Mouse (Mus musculus) spleen, embryonic (tissue): ENCODE results near the gene Fcgrt.
"Not testable (repeated sequence)": the region's sequence is repeated elsewhere in the genome, so short reads cannot be mapped to it uniquely, and the experiment has no call there.

Source experiments
- CTCF ChIA-PET: fragments of 350-600 bp; sonication (Branson Sonifier 250); formaldehyde crosslinking; loops from one replicate; lab custom pipeline; 2022; lab: Charles Lee

The Fcgrt gene

DNA sequence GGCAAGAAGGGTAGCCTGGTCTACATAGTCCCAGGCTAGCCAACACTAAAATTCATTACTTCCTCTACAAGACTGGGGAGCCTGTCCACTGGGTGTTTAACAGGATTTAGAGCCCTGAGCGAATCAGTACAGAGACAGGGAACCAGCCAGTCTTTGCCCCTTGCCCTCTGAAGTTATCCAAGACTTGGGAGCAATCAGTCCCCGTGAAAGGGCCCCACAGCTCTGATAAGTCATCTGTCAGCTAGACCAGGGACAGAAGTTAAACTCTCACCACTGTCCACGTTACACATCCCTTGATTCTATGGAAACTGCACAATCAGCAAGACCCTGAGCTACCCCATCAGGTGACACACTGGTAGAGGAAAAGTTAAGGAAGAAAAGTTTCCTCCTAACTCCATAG is 8.9 kb upstream of the Fcgrt start:
- CTCF ChIA-PET = no interaction called here

DNA sequence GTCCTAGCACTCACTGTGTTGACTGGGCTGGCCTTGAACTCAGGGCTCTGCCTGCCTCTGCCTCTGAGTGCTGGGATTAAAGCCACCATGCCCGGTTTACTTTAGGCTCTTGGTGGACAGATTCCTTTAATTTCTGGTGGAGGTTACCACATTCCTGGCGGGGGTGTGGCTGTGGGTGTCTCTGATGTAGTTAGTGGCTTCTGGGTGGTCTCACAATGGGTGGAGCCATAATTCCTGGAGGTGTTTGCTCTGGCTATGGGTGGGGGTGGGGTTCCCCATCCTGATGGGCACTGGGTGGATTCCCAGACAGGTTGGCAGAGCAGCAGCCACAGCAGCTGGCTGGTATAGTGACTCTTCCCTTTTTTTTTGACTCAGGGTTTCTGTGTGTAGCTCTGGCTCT is 8.3 kb upstream of the Fcgrt start:
- CTCF ChIA-PET = no interaction called here

DNA sequence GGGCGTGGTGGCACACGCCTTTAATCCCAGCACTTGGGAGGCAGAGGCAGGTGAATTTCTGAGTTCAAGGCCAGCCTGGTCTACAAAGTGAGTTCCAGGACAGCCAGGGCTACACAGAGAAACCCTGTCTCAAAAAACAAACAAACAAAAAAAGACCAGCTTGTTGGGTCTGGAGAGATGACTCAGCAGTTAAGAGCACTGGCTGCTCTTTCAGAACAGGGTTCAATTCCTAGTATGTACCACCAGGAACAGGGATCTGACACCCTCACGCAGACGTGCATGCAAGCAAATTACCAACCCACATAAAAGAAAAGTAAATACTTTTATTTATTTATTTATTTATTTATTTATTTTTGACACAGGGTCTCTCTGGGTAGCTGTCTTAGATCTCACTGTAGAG is 6.4 kb upstream of the Fcgrt start:
- CTCF ChIA-PET = not testable (repeated sequence)

DNA sequence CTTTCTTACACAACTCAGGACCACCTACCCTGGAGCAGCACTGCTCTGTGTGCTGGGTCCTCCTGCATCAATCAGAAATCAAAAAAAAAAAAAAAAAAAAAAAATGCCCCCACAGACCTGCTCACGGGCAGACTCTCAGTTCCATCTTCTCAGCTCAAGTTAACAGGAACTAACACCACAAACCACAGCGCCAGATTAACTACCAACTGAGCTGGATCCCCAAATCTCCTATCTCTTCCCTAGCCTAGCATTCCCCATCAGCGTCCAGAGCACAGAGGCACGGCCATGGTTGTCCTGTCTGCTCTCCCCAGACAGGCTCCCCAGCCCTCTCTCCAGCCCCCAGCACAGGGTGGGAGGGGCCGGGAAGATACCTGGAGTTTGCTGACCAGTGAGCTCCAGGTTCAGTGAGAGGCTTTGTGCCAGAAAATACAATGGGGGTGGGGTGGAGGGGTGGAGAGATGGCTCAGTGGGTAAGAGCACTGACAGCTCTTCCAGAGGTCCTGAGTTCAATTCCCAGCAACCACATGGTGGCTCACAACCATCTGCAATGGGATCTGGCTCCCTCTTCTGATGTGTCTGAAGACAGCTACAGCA is 3.5 kb upstream of the Fcgrt start:
- CTCF ChIA-PET = interaction anchor here (0.7 kb wide), 1 partner anchor 31 kb away, joined by 3 read pairs; no protein-coding TSS in a partner anchor

DNA sequence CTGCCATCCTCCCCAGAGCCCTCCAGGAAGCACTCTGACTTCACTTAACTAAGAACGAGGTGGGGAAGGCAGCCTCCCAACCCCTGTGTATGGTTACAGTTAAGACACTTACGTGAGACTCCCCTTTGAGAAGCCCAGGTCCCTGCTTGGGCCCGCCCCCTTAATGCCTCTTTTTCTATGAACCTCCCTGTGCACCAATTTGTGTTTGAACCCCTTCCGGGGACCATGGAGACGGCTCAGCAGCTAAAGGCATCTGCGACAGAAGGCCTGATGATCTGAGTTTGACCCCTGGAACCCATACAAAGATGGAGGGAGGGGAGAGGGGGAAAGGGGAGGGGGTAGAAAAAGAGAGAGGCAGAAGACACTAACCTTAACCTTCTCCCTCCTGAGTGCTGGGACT is 2.8 kb upstream of the Fcgrt start:
- CTCF ChIA-PET = interaction anchor here (0.8 kb wide), 1 partner anchor 10 kb away, joined by 5 read pairs; no protein-coding TSS in a partner anchor

DNA sequence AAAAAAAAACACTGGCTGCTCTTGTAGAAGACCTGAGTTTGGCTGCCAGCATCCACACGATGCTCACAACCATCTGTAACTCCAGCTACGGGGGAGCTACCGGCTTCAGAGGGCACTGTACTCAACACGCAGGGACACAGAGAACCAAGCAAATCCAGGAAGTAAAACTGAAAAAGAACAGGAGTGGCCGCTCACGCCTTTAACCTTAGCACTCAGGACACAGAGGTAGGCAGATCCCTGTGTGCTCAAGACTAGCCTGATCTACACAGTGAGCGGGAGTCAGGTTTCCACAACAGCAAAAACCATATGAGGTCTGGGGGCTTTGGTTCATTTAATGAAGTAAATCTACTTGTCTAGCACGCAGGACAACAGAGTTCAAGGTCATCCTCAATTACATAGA is 1.8 kb upstream of the Fcgrt start:
- CTCF ChIA-PET = no interaction called here

DNA sequence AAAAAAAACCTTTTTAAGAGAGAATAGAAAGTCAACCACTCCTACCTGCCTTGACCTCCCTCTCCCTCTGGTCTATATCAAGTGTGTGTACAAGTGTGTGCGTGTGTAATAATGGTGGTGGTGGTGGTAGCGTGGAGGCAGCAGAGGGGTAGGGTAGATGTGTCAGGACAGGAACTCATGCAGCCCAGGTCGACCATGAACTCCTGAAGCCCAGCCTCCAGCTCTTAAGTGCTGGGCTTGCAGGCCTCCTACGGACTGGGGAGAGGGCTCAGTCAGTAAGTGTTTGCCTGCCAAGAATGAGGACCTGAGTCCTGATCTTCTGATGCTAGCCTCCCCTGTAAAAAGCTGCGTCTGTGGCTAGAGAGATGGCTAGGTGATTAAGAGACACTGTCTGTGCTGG is 1.3 kb upstream of the Fcgrt start:
- CTCF ChIA-PET = no interaction called here

DNA sequence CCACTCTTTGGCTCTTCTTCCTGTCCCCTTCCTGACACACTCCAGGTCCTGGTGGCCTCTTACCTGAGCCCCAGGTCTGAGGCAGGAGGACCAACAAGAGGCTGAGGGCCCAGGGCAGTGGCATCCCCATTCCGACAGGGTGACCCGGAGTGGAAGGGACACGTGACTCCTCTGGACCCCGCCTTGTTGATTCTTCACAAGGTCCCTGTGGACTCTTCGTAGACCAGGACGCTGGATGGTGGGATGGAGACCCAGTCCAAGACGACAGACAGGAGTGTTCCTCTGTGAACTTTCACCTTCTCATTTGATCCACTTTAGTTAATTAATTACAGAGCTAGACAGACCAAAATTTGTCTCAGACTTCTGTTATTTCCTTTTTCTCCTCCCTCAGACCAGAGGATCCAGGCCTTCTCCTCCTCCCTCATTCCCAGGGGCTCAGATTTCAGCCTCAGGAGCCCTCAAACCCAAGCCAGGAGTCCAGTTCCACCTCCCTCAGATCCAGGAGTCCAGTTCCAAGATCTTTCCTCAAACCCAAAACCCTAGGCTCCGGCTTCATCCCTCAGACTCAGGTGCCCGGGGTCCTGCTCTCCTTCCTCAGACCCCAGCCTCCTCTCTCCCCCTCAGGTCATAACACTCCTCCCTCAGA is 588 bp downstream of the Fcgrt start:
- CTCF ChIA-PET = no interaction called here

DNA sequence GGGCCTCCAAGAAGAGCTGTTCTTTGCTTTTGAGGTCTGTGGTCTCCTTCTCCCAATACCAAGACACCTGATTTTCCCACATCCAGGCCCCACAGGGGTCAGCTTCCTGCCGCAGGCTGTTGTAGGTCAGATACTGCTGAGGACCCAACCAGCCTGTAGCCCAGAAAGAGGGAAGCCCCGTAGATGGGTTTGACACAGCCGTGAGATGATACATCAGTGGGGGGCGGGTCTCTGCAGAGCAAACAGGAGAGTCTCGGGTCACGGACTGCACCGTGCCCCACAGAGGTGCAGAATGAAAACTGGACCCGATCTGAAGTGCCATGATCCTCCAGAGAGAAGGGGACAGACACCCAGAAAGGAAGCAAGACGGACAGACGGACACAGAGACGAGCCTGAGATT is 1.2 kb downstream of the Fcgrt start:
- CTCF ChIA-PET = no interaction called here

DNA sequence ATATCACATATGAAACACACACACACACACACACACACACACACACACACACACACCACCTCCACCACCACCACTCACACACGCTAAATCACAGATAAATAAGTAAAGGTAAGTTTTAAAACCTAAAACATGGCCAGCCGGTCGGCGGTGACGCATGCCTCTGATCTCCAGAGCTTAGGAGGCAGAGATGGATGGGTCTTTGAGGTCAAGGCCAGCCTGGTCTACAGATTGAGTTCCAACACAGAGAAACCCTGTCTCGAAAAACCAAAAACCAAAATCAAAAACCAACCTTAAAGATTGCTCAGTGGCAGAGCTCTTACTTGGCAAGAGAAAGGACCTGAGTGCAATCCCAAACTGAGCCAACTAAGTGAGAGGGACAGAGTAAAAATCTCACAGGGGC is 3.6 kb downstream of the Fcgrt start:
- CTCF ChIA-PET = no interaction called here

DNA sequence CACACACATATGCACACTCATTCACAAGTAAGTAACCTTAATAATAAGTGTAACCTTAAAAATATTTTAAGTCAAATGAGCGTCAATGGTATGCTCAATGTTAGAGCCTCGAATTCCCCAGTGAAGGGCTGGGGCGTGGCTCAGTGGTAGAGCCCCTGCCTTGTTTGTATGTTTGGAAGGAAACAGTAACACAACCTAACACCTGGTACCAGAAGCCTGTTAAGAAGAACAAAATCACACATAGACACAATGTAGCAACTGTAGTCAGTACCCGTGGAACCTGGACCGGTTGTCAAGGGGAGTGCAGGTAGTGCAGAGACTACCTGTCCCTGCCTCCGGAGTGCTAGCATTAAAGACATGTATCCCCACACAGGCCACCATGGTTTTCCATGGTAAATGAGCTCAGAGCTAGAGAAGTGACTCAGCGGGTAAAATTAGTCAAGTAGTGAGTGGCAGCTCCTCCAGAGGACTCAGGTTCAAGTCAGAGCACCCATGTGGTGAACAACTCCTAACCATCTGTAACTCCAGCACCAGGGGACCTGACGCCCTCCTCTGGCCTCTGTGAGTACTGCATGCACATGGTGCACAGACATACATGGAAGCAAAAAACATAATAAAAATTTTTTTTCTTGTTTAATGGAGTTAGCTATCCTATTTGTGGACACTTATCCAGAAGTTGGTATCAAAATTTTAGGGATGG is 5.0 kb downstream of the Fcgrt start:
- CTCF ChIA-PET = no interaction called here

DNA sequence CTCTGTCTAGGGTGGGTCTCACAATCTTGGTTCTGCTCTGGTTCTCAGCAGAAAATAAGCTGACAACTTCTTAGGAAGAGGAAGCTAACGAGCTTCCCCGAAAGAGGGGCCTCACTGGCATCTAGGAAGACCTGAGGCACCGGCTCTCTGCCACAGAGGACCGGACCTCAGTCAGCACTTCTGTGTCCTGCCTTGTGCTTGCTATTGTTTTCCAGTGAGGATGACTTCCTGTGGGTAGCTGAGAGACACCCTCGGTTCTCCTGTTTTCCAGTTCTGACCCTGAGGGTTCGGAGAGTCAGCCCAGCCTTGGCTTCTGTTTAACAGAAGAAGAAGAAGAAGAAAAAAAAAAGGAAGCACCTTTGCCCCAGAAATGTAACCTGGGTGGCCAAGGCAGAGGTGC is 6.2 kb downstream of the Fcgrt start:
- CTCF ChIA-PET = no interaction called here

DNA sequence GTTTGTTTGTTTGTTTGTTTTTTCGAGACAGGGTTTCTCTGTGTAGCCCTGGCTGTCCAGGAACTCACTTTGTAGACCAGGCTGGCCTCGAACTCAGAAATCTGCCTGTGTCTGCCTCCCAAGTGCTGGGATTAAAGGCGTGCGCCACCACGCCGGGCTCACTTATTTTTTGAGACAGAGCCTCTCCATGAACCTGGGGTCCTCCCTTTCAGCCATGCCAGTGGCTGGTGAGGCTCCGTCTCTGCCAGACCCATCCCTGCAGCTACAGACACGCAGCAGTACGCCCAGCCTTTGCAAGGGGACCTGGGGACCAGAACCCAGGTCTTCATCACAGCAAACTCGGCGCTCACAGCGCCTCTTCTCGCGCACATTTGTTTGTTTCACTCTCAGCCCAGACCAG is 7.7 kb downstream of the Fcgrt start:
- CTCF ChIA-PET = interaction anchor here (0.6 kb wide), 1 partner anchor 10 kb away, joined by 5 read pairs; no protein-coding TSS in a partner anchor

DNA sequence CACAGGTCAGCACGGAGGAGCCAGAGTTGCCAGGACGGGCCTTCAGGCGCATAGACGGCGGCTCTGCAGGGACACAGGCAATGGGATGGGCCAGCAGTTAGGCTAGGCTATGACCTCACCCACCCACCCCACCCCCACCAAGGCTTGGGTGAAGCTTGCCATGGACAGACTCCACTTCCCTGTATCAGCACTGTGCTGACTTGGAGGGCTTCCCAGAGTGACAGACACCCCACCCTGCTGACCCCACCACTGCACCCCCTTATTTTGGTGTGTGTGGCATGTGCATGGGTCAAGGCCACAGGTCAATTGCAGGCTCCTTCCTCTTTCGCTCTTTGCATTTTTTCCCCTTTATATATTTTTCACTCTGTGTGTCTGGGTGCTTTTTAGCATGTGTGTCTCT is 8.3 kb downstream of the Fcgrt start:
- CTCF ChIA-PET = no interaction called here

DNA sequence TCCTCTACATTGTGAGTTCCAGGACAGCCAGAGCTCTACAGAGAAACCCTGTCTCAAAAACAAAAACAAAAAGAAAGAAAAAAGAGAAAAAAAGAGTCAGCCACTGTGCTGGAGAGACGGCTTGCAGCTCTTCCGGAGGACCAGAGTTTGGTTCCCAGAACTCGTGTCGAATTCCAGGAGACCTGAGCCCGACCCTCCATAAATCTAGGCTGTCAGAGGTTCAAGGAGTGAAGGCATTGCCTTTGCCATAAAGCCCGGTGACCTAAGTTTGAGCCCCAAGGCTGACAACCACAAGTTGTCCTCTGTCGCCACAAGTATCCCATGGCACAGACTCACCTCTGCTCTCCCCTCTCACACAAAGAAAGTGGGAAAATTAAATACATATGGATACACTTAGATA is 9.5 kb downstream of the Fcgrt start:
- CTCF ChIA-PET = no interaction called here

DNA sequence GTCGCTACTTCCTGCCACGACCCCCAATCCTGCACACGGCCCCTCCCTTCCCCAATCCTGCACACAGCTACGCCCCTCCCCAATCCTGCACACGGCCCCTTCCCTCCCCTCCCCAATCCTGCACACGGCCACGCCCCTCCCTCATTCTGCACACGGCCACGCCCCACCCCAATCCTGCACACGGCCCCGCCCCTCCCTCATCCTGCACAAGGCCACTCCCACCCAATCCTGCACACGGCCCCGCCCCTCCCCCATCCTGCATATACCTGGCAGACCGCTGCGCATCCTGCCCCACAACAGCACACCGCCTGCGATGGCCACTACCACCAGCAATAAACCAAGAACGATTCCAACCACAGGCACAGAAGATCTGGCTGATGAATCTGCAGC is 10.1 kb downstream of the Fcgrt start:
- CTCF ChIA-PET = interaction anchor here (0.6 kb wide), 1 partner anchor 324 kb away, joined by 6 read pairs; no protein-coding TSS in a partner anchor

DNA sequence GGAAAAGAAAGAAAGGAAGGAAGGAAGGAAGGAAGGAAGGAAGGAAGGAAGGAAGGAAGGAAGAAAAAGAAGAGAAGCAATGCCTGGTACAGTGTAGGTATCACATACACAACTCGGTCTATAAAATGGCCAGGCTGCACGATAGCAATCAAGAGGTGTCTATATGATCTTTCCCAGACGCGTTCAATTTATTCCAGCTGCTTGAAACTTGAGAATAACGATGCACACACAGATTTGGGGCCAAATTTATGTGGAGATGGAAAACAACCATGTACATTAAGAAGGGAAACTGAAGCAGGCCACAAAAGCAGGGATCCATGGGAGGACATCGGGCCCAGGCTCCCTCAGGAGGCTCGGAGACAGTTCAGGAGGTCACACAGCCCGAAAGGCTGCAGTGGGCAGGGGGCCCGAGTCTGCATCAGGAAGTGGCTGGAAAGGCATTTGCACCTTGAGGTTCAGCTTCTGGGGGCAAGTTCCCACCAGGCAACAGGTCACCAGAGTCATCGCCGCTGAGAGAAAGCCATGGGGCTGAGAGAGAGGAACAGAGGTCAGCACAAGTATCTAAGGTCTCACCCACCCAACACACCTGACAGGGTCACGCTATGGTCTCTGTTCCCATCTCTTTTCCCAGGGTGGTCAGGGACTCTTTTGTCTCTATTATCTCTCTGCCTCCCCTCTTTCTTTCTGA is 10.7 kb downstream of the Fcgrt start:
- CTCF ChIA-PET = interaction anchor here (0.6 to 0.7 kb wide), 2 partner anchors 53 to 325 kb away, joined by 6 to 23 read pairs; no protein-coding TSS in a partner anchor

DNA sequence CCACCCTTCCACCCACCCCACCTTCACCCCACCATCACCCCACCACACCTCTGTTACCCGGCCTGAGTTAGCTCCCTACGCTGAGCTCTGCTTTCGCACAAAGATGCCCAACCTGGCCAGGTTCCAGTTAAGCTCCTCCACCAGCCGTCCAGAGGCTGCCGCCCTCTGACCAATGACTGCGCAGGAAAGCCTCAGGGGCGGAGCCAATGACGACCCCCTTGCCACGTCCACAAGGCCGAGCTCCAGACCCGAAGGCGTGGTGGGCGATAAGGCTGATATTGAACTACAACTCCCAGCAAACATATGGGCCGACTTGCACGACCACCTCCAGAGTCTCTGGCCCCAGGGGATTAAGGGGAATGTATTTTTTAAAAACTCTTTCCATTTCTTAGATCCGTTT is 11.6 kb downstream of the Fcgrt start, which contains the start of gene Rcn3:
TSS of gene Rcn3 (minus strand) at position 174 of the 400 bp plus-strand sequence.
- CTCF ChIA-PET = interaction anchor here (0.6 to 0.7 kb wide), 2 partner anchors 46 to 54 kb away, joined by 3 to 23 read pairs; no protein-coding TSS in a partner anchor

DNA sequence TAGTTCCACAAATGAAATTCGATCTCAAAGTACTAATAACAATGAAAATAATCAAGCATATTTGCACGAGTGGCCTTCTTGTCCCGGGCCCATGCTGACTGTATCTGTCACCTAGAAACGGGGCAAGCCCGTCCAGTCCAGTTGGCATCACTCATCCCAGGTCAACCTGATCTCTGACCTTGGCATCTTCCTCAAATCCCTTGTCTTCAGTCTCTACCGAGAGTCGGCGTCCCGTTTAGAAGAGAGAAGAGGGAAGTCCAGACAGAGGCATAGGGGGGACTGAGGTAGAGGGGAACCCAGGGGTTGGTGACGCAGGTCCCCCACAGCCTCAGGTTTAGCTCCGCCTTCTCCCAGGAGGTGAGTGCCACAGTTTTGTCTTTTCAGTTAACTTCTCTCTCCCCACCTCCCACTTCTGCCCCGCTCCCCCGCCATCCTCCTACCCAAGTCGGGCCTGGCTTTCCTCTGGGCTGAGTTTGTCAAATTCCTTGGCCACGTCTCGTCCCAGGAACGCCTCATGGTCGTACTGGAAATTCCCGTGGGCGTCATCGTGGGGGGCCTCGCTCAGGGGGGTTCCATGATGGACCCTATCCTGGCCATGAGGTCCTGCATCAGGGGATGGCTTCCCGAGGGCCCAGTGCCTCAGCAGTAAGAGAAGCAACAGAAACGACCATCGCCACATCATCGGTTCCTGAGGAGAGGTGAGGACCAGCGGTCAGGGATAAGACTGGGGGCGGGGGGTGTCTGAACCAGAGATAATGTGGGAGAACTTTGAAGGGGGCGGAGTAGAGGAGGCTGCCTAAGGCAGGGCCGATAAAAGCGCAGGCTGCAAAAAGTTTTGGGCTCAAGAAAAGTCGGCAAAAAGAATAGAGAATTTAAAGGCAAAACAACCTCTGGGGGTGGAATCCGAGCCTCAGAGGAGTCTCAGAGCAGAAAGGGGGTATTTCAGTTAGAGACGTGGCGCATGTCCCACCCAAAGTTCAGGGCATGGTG is 12.4 kb downstream of the Fcgrt start:
- CTCF ChIA-PET = no interaction called here

DNA sequence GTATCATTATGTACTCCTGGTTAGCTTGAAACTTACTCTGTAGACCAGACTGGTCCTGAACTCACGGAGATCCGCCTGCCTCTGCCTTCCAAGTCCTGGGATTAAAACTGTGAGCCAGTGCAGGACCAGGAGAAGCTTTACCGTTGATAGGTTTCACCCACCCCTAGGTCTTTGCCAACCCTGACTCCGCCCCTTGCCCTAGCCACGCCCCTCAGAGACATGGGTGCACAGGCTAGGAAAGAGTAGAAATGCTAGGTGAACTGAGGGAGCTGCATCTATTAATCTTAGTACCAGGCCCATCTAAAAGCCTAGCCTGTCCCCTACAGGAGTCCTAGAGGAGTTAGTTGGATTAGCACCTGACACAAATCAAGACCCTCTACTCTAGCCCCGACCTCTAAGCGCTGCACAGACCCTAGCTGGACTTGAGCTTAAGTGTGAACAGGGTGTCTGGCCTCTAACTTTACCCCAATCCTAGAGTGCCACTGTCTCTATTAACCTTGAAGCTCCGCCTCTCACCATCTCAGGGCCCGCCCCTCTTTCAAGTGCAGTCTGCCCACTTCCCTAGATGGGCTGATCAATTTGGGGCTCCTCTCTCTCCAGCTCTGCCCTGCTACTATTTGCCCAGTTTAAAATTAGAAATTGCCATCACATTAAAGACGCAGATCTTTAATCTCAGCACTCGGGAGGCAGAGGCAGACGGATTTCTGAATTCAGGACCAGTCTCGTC is 13.2 kb downstream of the Fcgrt start:
- CTCF ChIA-PET = interaction anchor here (0.7 kb wide), 1 partner anchor 11 kb away, joined by 9 read pairs; no protein-coding TSS in a partner anchor
